In the genomic region with DNA sequence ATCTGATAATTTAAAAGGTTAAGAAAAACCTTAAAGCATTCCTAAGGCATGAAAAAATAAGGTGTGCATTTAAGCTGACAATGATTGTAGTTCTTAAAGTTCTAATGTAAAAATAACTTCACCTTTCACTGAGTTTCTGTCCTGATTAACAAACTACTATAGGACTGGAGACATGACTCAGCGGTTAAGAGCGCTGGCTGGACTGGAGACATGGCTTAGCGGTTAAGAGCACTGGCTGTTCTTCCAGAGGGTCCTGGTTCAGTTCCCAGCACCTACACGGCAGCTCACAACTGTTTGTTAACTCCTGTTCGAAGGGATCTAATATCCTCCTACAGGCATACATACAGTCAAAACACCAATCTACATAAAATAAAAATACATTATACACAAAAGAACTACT, we compare ENCODE assay signal across 9 mouse cellular contexts. TPM values are rescaled to one million over a fixed set of nuclear protein-coding genes. Genes with fewer than 3 reads are reported as not detected.
DNase-seq lines count a peak whose midpoint lies in the region; ATAC-seq and TF ChIP-seq lines count a peak whose summit lies in the region.
"Had no signal": no experiment of that assay in that cellular context is flagged by ENCODE, and none has a peak within 500 bp of the region (broad histone marks: within the 10 kb centered on the region; RNA-seq: fewer than 3 reads in every experiment).

No protein-coding gene starts in this region.

- TF ChIP-seq CTCF in cortical plate, adult 2 months (IDR thresholded peaks at IDR 0.05; ENCODE audit: extremely low read depth, insufficient read depth, low read length), result no peak

- DNase-seq in heart, adult 8-10 months (ENCODE audit: low spot score), result no peak
- no peak for DNase-seq in cerebellum, postnatal 36 days
- DNase-seq in frontal cortex, adult 2 months (ENCODE audit: extremely low spot score in 1 of 2, low spot score in 1 of 2), result no peak
- no peak for DNase-seq in frontal cortex, postnatal 10 days (ENCODE audit: low spot score in 2 of 2)
- DNase-seq: thymus, postnatal 14 days had no signal

- no peaks in the 10 kb centered on the region for H3K9me3 ChIP-seq in heart, embryonic 16.5 days (replicated peaks; ENCODE audit: control insufficient read depth, low read length)
- H3K9me3 ChIP-seq in intestine, embryonic 15.5 days, result no peaks in the 10 kb centered on the region
- no peaks in the 10 kb centered on the region for H3K9me3 ChIP-seq in midbrain, embryonic 16.5 days (replicated peaks; ENCODE audit: control insufficient read depth, low read length, poor library complexity, severe bottlenecking)

- no peak for ATAC-seq in heart, embryonic 16.5 days (replicated peaks; ENCODE audit: extremely low read depth, insufficient read depth, low FRiP score)
- ATAC-seq in intestine, embryonic 15.5 days, result no peak
- ATAC-seq in midbrain, embryonic 16.5 days, result no peak

- no peak for TF ChIP-seq POLR2A in cortical plate, adult 2 months (IDR thresholded peaks at IDR 0.05; ENCODE audit: extremely low read depth, insufficient read depth, low read length)

- H3K27me3 ChIP-seq in heart, embryonic 16.5 days (ENCODE audit: control insufficient read depth, insufficient read depth, low read length), result no peaks in the 10 kb centered on the region
- no peaks in the 10 kb centered on the region for H3K27me3 ChIP-seq in intestine, embryonic 15.5 days (replicated peaks)
- H3K27me3 ChIP-seq in midbrain, embryonic 16.5 days (ENCODE audit: control insufficient read depth, insufficient read depth, low read depth, low read length), result no peaks in the 10 kb centered on the region

- H3K4me1 ChIP-seq in heart, embryonic 16.5 days (ENCODE audit: control insufficient read depth, insufficient read depth, low read length), result peaks cover 11% of the 10 kb centered on the region
- H3K4me1 ChIP-seq in cortical plate, adult 2 months (ENCODE audit: control insufficient read depth, insufficient read depth, low read length), result peaks cover 2% of the 10 kb centered on the region
- H3K4me1 ChIP-seq in intestine, embryonic 15.5 days (replicated peaks), result peaks cover 11% of the 10 kb centered on the region; the same call in 1 of the 2 replicates
- H3K4me1 ChIP-seq in midbrain, embryonic 16.5 days (ENCODE audit: control insufficient read depth, insufficient read depth, low read length), result peaks cover 13% of the 10 kb centered on the region

- WGBS in heart, embryonic 16.5 days, result 82% methylated on average over 5 of the region's 5 CpGs
- WGBS in intestine, embryonic 15.5 days, result 78% methylated on average over 5 of the region's 5 CpGs
- WGBS in midbrain, embryonic 16.5 days, result 88% methylated on average over 5 of the region's 5 CpGs

- no peak overlapping the region for H3K4me3 ChIP-seq in heart, embryonic 16.5 days (ENCODE audit: low read length)
- peak overlapping the region; percentile 53; the same call in 1 of the 2 replicates for H3K4me3 ChIP-seq in cortical plate, adult 2 months (ENCODE audit: insufficient read depth, low read length)
- no peak overlapping the region for H3K4me3 ChIP-seq in intestine, embryonic 15.5 days (replicated peaks)
- H3K4me3 ChIP-seq in midbrain, embryonic 16.5 days (ENCODE audit: low read depth, low read length), result no peak overlapping the region; the same call in 1 of the 2 replicates

- H3K27ac ChIP-seq in heart, embryonic 16.5 days (ENCODE audit: low read length), result no peak overlapping the region
- no peak overlapping the region for H3K27ac ChIP-seq in cortical plate, adult 2 months (ENCODE audit: insufficient read depth, low read length)
- H3K27ac ChIP-seq in intestine, embryonic 15.5 days, result no peak overlapping the region
- no peak overlapping the region for H3K27ac ChIP-seq in midbrain, embryonic 16.5 days (ENCODE audit: low read length)

- H3K9ac ChIP-seq in heart, embryonic 16.5 days (ENCODE audit: low read length), result no peak overlapping the region
- no peak overlapping the region for H3K9ac ChIP-seq in intestine, embryonic 15.5 days
- H3K9ac ChIP-seq in midbrain, embryonic 16.5 days (ENCODE audit: low read depth, low read length), result no peak overlapping the region

- H3K4me2 ChIP-seq in heart, embryonic 16.5 days (ENCODE audit: low read depth, low read length), result peak overlapping the region; percentile 80
- peak overlapping the region; percentile 63 for H3K4me2 ChIP-seq in intestine, embryonic 15.5 days (replicated peaks)
- H3K4me2 ChIP-seq in midbrain, embryonic 16.5 days (ENCODE audit: low read length), result peak overlapping the region; percentile 96

- peaks cover 13% of the 10 kb centered on the region for H3K36me3 ChIP-seq in heart, embryonic 16.5 days (ENCODE audit: control insufficient read depth, insufficient read depth)
- H3K36me3 ChIP-seq in intestine, embryonic 15.5 days, result peaks cover 11% of the 10 kb centered on the region; the same call in 1 of the 2 replicates
- peaks cover 18% of the 10 kb centered on the region for H3K36me3 ChIP-seq in midbrain, embryonic 16.5 days (ENCODE audit: control insufficient read depth, insufficient read depth, low read length)

RNA-seq across cellular contexts. Expression of a gene that starts 1.2 kb away (rescaled TPM):
- 52.0 and 53.4 TPM in 2 replicates for polyA plus RNA-seq in heart, embryonic 16.5 days (2015; fragmentation: Nextera tagmentation; extraction: Ambion mirVana)
- 10 to 100 TPM; 22.1 to 25.4 (median 23.3) TPM for total RNA-seq in heart, adult 8-10 months (2022)
- 49.9 and 50.7 TPM in 2 replicates for polyA plus RNA-seq in cortical plate, adult 2 months (2012; rRNA removed)
- polyA plus RNA-seq in intestine, embryonic 15.5 days (2015; fragmentation: Nextera tagmentation; extraction: Ambion mirVana), result 78.8 and 86.0 TPM in 2 replicates
- 53.9 and 64.8 TPM in 2 replicates for polyA plus RNA-seq in midbrain, embryonic 16.5 days (2015; fragmentation: Nextera tagmentation; extraction: Ambion mirVana)
- polyA plus RNA-seq in frontal cortex, adult 2 months (2012; rRNA removed), result 47.0 and 54.5 TPM in 2 replicates

RNA-seq across cellular contexts. Expression of a gene that starts 14.1 kb away (rescaled TPM):
- 223 and 237 TPM in 2 replicates for polyA plus RNA-seq in heart, embryonic 16.5 days (2015; fragmentation: Nextera tagmentation; extraction: Ambion mirVana)
- total RNA-seq in heart, adult 8-10 months (2022), result 100 to 1,000 TPM; 150 to 170 (median 160) TPM
- 67.3 and 69.6 TPM in 2 replicates for polyA plus RNA-seq in cortical plate, adult 2 months (2012; rRNA removed)
- 272 and 297 TPM in 2 replicates for polyA plus RNA-seq in intestine, embryonic 15.5 days (2015; fragmentation: Nextera tagmentation; extraction: Ambion mirVana)
- polyA plus RNA-seq in midbrain, embryonic 16.5 days (2015; fragmentation: Nextera tagmentation; extraction: Ambion mirVana), result 107 and 117 TPM in 2 replicates
- 63.4 and 67.9 TPM in 2 replicates for polyA plus RNA-seq in frontal cortex, adult 2 months (2012; rRNA removed)
